In genomic region chr6:143115011-143115445, GRCm38 (mm10) we compare ENCODE assay signal across 8 mouse cellular contexts. TPM values are rescaled to one million over a fixed set of nuclear protein-coding genes. Genes with fewer than 3 reads are reported as not detected.
A peak's percentile ranks its signal among the peaks of the same experiment; 100 is the strongest.
DNase-seq lines count a peak whose midpoint lies in the region; TF ChIP-seq lines count a peak whose summit lies in the region.

No protein-coding gene starts in this region.

- peak overlapping the region; percentile 47; the same call in 1 of the 2 replicates for H3K27ac ChIP-seq in heart, embryonic 10.5 days
- no peak overlapping the region for H3K27ac ChIP-seq in limb, embryonic 10.5 days
- H3K27ac ChIP-seq in spleen, adult 2 months (ENCODE audit: insufficient read depth, low read length), result peak overlapping the region; percentile 64

- 37% methylated on average over 9 of the region's 9 CpGs for WGBS in heart, embryonic 10.5 days
- WGBS in limb, embryonic 10.5 days, result 75% methylated on average over 9 of the region's 9 CpGs
- 11% methylated on average over 9 of the region's 9 CpGs for WGBS in spleen, adult 2 months

- TF ChIP-seq POLR2A in spleen, adult 2 months (IDR thresholded peaks at IDR 0.05; ENCODE audit: low read depth, low read length), result no peak

- H3K4me1 ChIP-seq in heart, embryonic 10.5 days, result peaks cover 8% of the 10 kb centered on the region; the same call in 1 of the 2 replicates
- peaks cover 11% of the 10 kb centered on the region for H3K4me1 ChIP-seq in limb, embryonic 10.5 days
- peaks cover 3% of the 10 kb centered on the region; the same call in 1 of the 2 replicates for H3K4me1 ChIP-seq in spleen, adult 2 months (ENCODE audit: control insufficient read depth, insufficient read depth, insufficient read length)

- DNase-seq in heart, embryonic 10.5 days (ENCODE audit: low spot score), result no peak
- DNase-seq in heart, adult 8-10 months (ENCODE audit: low spot score), result no peak
- peak; percentile 13 for DNase-seq in embryo, embryonic 10.5 days (ENCODE audit: low spot score)
- peak; percentile 29 for DNase-seq in limb, embryonic 10.5 days (ENCODE audit: low spot score)
- DNase-seq in spleen, adult 2 months (ENCODE audit: low read depth in 1 of 2, low spot score in 2 of 2), result peak; percentile 31 to 65
- no peak for DNase-seq in right cerebral cortex, adult 2 months (ENCODE audit: low spot score in 2 of 2)
- DNase-seq in frontal cortex, postnatal 10 days (ENCODE audit: low spot score in 2 of 2), result no peak
- no peak for DNase-seq in right cerebral cortex, adult 18-20 months

- no peaks in the 10 kb centered on the region for H3K9me3 ChIP-seq in heart, embryonic 10.5 days
- H3K9me3 ChIP-seq in limb, embryonic 10.5 days (replicated peaks), result no peaks in the 10 kb centered on the region

- H3K36me3 ChIP-seq in heart, embryonic 10.5 days, result no peaks in the 10 kb centered on the region
- H3K36me3 ChIP-seq in limb, embryonic 10.5 days, result no peaks in the 10 kb centered on the region
- no peaks in the 10 kb centered on the region for H3K36me3 ChIP-seq in spleen, adult 2 months (ENCODE audit: control insufficient read depth, insufficient read depth, low read length)

- H3K27me3 ChIP-seq in heart, embryonic 10.5 days (ENCODE audit: insufficient read depth, poor library complexity, severe bottlenecking), result 0 out of 2 replicates have a peak, but pooled peaks cover 5% of the 10 kb centered on the region
- H3K27me3 ChIP-seq in limb, embryonic 10.5 days (ENCODE audit: low read depth, poor library complexity, severe bottlenecking), result no peaks in the 10 kb centered on the region
- H3K27me3 ChIP-seq in spleen, adult 2 months (ENCODE audit: control insufficient read depth, insufficient read depth, low read length), result no peaks in the 10 kb centered on the region

- no peak for TF ChIP-seq CTCF in spleen, adult 2 months (IDR thresholded peaks at IDR 0.05; ENCODE audit: extremely low read depth, insufficient read depth, insufficient read length, insufficient replicate concordance)

- H3K4me3 ChIP-seq in heart, embryonic 10.5 days, result no peak overlapping the region
- no peak overlapping the region for H3K4me3 ChIP-seq in limb, embryonic 10.5 days
- no peak overlapping the region for H3K4me3 ChIP-seq in spleen, adult 2 months (ENCODE audit: extremely low read depth, insufficient read depth, insufficient read length)

RNA-seq across cellular contexts. Expression of gene C2cd5, which starts 15.1 kb away (rescaled TPM):
- polyA plus RNA-seq in heart, embryonic 10.5 days (2016; fragmentation: Nextera tagmentation; extraction: Ambion mirVana), result 27.3 and 28.5 TPM in 2 replicates
- 10 to 100 TPM; 13.3 to 15.3 (median 13.6) TPM for total RNA-seq in heart, adult 8-10 months (2022)
- polyA plus RNA-seq in limb, embryonic 10.5 days (2016; fragmentation: Nextera tagmentation; extraction: Ambion mirVana), result 45.3 and 46.1 TPM in 2 replicates
- polyA plus RNA-seq in spleen, adult 2 months (2012; rRNA removed), result 13.7 and 16.0 TPM in 2 replicates

RNA-seq across cellular contexts. Expression of gene Etnk1, which starts 52.0 kb away (rescaled TPM):
- polyA plus RNA-seq in heart, embryonic 10.5 days (2016; fragmentation: Nextera tagmentation; extraction: Ambion mirVana), result 16.2 and 18.1 TPM in 2 replicates
- total RNA-seq in heart, adult 8-10 months (2022), result 10 to 100 TPM; 26.4 to 29.2 (median 27.7) TPM
- 20.9 and 21.2 TPM in 2 replicates for polyA plus RNA-seq in limb, embryonic 10.5 days (2016; fragmentation: Nextera tagmentation; extraction: Ambion mirVana)
- polyA plus RNA-seq in spleen, adult 2 months (2012; rRNA removed), result 38.3 and 121 TPM in 2 replicates

Comparison
In these comparisons a context has a peak if more than half of its experiments do, and no peak if none do; other contexts are left out.
1. DNase-seq: peak in embryo, embryonic 10.5 days (single experiment), limb, embryonic 10.5 days (single experiment) and spleen, adult 2 months (2 of 2); none in heart, embryonic 10.5 days (single experiment), heart, adult 8-10 months (single experiment), right cerebral cortex, adult 2 months (0 of 2), frontal cortex, postnatal 10 days (0 of 2) and right cerebral cortex, adult 18-20 months (single experiment).